Mouse (Mus musculus) liver, adult 2 months (tissue): ENCODE measurements around the gene Cct4. TPM values are rescaled to one million over a fixed set of nuclear protein-coding genes. Genes with fewer than 3 reads are reported as not detected.
A peak's percentile ranks its signal among the peaks of the same experiment; 100 is the strongest.

ENCODE experiments used
- DNase-seq: peaks from one replicate; pipeline ENCODE4 v3.0.0-alpha.2; 2011; ENCODE audit warnings: low read depth, low spot score; ENCODE audit errors: extremely low read depth
- H3K27ac ChIP-seq: fragments of 200-500 bp; replicated peaks from 2 replicates; pipeline ENCODE4 v1.5.1; 2012; ENCODE audit warnings: low read depth, mild to moderate bottlenecking, control low read depth, inconsistent platforms, low read length; ENCODE audit not compliant: insufficient read depth
- H3K27me3 ChIP-seq: fragments of 200-500 bp; 2 replicates; pipeline ENCODE4 v1.6.1; 2012; ENCODE audit warnings: mild to moderate bottlenecking, moderate library complexity, low read length, inconsistent platforms; ENCODE audit not compliant: control insufficient read depth, insufficient read depth
- H3K36me3 ChIP-seq: fragments of 200-500 bp; 2 replicates; pipeline ENCODE4 v1.6.1; 2012; ENCODE audit warnings: low read length, inconsistent platforms; ENCODE audit not compliant: control insufficient read depth, insufficient read depth
- H3K4me1 ChIP-seq: fragments of 200-500 bp; 2 replicates; pipeline ENCODE4 v1.6.1; 2011; ENCODE audit warnings: low read length; ENCODE audit not compliant: control insufficient read depth, insufficient read depth
- H3K4me3 ChIP-seq: fragments of 200-500 bp; 2 replicates; pipeline ENCODE4 v1.5.1; 2011; ENCODE audit warnings: low read depth, mild to moderate bottlenecking, control low read depth, low read length, moderate library complexity; ENCODE audit not compliant: insufficient read depth
- H3K79me2 ChIP-seq: fragments of 200-500 bp; 2 replicates; pipeline ENCODE4 v1.6.1; 2012; ENCODE audit warnings: inconsistent platforms, mild to moderate bottlenecking, low read length, moderate library complexity; ENCODE audit not compliant: control insufficient read depth, insufficient read depth
- H3K9ac ChIP-seq: fragments of 200-500 bp; 2 replicates; pipeline ENCODE4 v1.6.1; 2012; ENCODE audit warnings: low read depth, mild to moderate bottlenecking, control low read depth, inconsistent platforms, low read length
- CTCF ChIP-seq: fragments of 200-500 bp; IDR thresholded peaks from 2 replicates; pipeline ENCODE4 v1.5.1; 2011; ENCODE audit warnings: low read depth, low read length, control low read depth
- POLR2A ChIP-seq: fragments of 200-500 bp; IDR thresholded peaks from 2 replicates; pipeline ENCODE4 v1.6.1; 2011; ENCODE audit warnings: low read length, control low read depth; ENCODE audit not compliant: insufficient read depth; ENCODE audit errors: extremely low read depth
- WGBS: fragments of 180-500 bp; shearing (Covaris S2); methylation state at CpG from one replicate; pipeline ENCODE4 v1.1.7; 2018; 5-methylcytosine and 5-hydroxymethylcytosine counted together
- polyA plus RNA-seq: library from polyadenylated mRNA; depleted of rRNA; stranded (reverse); fragments of >200 nt; gene quantifications from 2 replicates; pipeline ENCODE4 v1.2.3, GENCODE M21; 2012
- total RNA-seq: library from RNA; depleted of rRNA; stranded (reverse); fragments of >200 nt; gene quantifications from 2 replicates; pipeline ENCODE4 v1.2.3, GENCODE M21; 2014

Cct4 gene
- total and polyA plus RNA-seq, 2 experiments, result 86.8 to 89.2 TPM

- DNase-seq, result no peak
- Histone ChIP-seq H3K4me3 (no peak overlapping the region), H3K27me3 (no peaks in the 10 kb centered on the region), H3K79me2 (no peaks in the 10 kb centered on the region), H3K27ac (no peak overlapping the region), H3K36me3 (peaks cover 40% of the 10 kb centered on the region), H3K9ac (no peak overlapping the region), H3K4me1 (peaks cover 2% of the 10 kb centered on the region; the same call in 1 of the 2 replicates)
- WGBS, result 96% methylated on average over 1 of the region's 1 CpGs
- no peak for TF ChIP-seq POLR2A
- no peak for TF ChIP-seq CTCF
Measured at GRCm38 (mm10) chr11:23005276-23005675, 15.0 kb downstream of the Cct4 start.

DNA sequence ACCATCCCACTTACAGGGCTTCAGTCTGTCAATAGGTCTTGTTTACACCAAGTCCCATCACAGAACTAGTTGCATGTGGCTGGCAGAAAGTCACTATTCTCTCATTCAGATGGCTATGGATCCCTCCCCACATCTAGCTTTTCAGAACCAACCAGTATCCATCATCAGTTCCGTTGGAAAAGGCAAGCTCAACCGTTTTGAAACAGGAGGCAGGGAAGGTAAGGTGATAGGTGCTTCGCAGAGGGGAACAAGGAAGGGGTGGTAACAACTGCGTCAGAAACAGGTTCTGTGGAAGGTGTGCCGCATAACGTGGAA lies 16.8 kb downstream of the Cct4 start:
- TF ChIP-seq POLR2A (no peak), CTCF (no peak)
- peaks cover 2% of the 10 kb centered on the region; the same call in 1 of the 2 replicates for H3K4me1 ChIP-seq
- H3K36me3 ChIP-seq, result peaks cover 24% of the 10 kb centered on the region
- no peaks in the 10 kb centered on the region for H3K27me3 ChIP-seq
- WGBS, result 4% methylated on average over 6 of the region's 6 CpGs
- no peak overlapping the region for H3K27ac ChIP-seq
- no peaks in the 10 kb centered on the region for H3K79me2 ChIP-seq
- H3K4me3 ChIP-seq, result no peak overlapping the region
- H3K9ac ChIP-seq, result no peak overlapping the region
- peak; percentile 25 for DNase-seq

GRCm38 (mm10) chr11:23007481-23008180 lies 17.3 kb downstream of the Cct4 start, which contains the start of gene Fam161a:
Gene Fam161a (plus strand): TSS chr11:23007531.
- Histone ChIP-seq H3K27me3 (no peaks in the 10 kb centered on the region), H3K9ac (peak within 1 kb of the TSS; percentile 80), H3K36me3 (peaks cover 19% of the 10 kb centered on the region), H3K27ac (peak within 1 kb of the TSS; percentile 59; the same call in 1 of the 2 replicates), H3K4me3 (peak within 1 kb of the TSS; percentile 76), H3K79me2 (no peaks in the 10 kb centered on the region), H3K4me1 (peaks cover 2% of the 10 kb centered on the region; the same call in 1 of the 2 replicates)
- DNase-seq, result peak; percentile 91
- 1% methylated on average over 22 of the region's 22 CpGs for WGBS
- TF ChIP-seq POLR2A (no peak), CTCF (no peak)

DNA sequence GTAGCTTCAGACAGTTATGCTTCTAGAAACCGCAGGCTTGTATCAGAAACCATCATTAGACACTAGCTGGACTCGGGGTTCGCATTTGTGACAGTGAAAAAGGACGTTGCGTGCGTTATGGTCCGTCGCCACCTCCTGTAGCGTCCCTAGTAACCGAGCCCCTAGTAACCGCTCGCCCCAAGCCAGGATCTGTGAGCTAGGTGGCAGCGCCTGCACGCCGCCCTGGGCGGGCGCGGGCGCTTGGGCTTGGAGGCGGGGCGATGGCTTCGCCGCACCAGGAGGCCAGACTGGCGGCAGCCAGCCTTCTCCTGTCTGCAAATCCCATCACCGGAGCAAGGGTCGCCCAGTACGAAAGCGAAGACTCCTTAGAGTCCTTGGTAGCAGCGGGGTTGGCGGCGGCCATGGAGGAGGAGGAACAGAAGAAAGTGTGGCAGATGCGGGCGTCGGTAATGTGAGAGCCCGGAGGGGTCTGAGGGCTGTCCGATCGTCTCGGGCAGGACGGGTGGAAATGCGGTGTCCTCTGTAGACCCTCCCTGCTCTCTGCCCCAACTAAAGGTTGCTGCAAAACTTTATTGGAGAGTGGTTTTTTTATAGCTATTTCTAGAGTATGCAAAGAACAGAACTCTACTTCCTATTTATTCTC lies 18.0 kb downstream of the Cct4 start:
- H3K9ac ChIP-seq, result peak overlapping the region; percentile 80
- peak; percentile 61 for DNase-seq
- peaks cover 2% of the 10 kb centered on the region; the same call in 1 of the 2 replicates for H3K4me1 ChIP-seq
- H3K4me3 ChIP-seq, result peak overlapping the region; percentile 76
- under 1% methylated on average over 40 of the region's 40 CpGs for WGBS
- TF ChIP-seq POLR2A (peak; percentile 49; the same call in 1 of the 2 replicates), CTCF (peak; percentile 23; the same call in 1 of the 2 replicates)
- peaks cover 15% of the 10 kb centered on the region for H3K36me3 ChIP-seq
- H3K79me2 ChIP-seq, result no peaks in the 10 kb centered on the region
- no peaks in the 10 kb centered on the region for H3K27me3 ChIP-seq
- H3K27ac ChIP-seq, result peak overlapping the region; percentile 59; the same call in 1 of the 2 replicates

GRCm38 (mm10) chr11:23008824-23009200 lies 18.5 kb downstream of the Cct4 start:
- no peaks in the 10 kb centered on the region for H3K27me3 ChIP-seq
- no peak overlapping the region for H3K4me3 ChIP-seq
- H3K4me1 ChIP-seq, result peaks cover 2% of the 10 kb centered on the region; the same call in 1 of the 2 replicates
- no peak for DNase-seq
- peaks cover 10% of the 10 kb centered on the region for H3K36me3 ChIP-seq
- no peaks in the 10 kb centered on the region for H3K79me2 ChIP-seq
- TF ChIP-seq POLR2A, result no peak
- no peak for TF ChIP-seq CTCF
- 9% methylated on average over 4 of the region's 4 CpGs for WGBS
- no peak overlapping the region for H3K9ac ChIP-seq
- no peak overlapping the region for H3K27ac ChIP-seq

GRCm38 (mm10) chr11:23013096-23013495 lies 22.8 kb downstream of the Cct4 start:
- WGBS, result 77% methylated on average over 1 of the region's 1 CpGs
- H3K4me1 ChIP-seq, result no peaks in the 10 kb centered on the region
- no peak for DNase-seq
- no peaks in the 10 kb centered on the region for H3K36me3 ChIP-seq
- H3K9ac ChIP-seq, result no peak overlapping the region
- H3K27ac ChIP-seq, result no peak overlapping the region
- H3K4me3 ChIP-seq, result no peak overlapping the region
- no peaks in the 10 kb centered on the region for H3K27me3 ChIP-seq
- no peaks in the 10 kb centered on the region for H3K79me2 ChIP-seq
- TF ChIP-seq POLR2A, result no peak
- no peak for TF ChIP-seq CTCF
